Mouse (Mus musculus) layer of hippocampus, adult 9-11 months (tissue): Measurements from ENCODE around the gene Zfp60.
"Not testable (repeated sequence)": the region's sequence is repeated elsewhere in the genome, so short reads cannot be mapped to it uniquely, and the experiment has no call there.

Source experiments
- DNase-seq: peaks from one replicate; pipeline ENCODE4 v3.0.0; 2022

Zfp60 gene

GRCm38 (mm10) chr7:27731281-27731883 lies at the start of gene Zfp60:
Gene Zfp60 (plus strand): TSS chr7:27731389.
- DNase-seq = peak; percentile 84

DNA sequence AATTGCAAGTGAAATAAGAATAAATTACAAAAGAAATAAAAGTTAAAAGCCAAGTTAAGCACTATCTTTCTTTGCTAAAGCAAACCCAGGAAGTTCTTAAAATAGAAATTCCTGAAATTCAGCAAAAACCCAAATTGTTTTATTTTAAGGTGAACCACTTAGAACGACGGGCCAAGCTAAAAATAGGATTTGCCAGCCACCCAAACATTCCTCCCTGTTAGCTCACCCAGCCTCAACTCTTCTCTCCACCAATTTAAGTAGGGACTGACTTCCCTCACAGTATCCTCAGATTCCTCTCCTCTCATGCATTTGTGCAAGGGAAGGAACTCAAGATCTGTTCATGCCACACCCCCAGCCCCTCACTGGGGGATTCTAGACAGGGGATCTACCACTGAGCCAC lies 48.0 kb upstream of the Zfp60 start:
- no peak for DNase-seq

- DNase-seq = no peak
These were observed 46.0 kb upstream of the Zfp60 start for GRCm38 (mm10) chr7:27685220-27685619.

- no peak for DNase-seq
These were observed 45.5 kb upstream of the Zfp60 start for GRCm38 (mm10) chr7:27685681-27686080.

- DNase-seq = no peak
These were observed 44.1 kb upstream of the Zfp60 start for GRCm38 (mm10) chr7:27687043-27687442.

DNA sequence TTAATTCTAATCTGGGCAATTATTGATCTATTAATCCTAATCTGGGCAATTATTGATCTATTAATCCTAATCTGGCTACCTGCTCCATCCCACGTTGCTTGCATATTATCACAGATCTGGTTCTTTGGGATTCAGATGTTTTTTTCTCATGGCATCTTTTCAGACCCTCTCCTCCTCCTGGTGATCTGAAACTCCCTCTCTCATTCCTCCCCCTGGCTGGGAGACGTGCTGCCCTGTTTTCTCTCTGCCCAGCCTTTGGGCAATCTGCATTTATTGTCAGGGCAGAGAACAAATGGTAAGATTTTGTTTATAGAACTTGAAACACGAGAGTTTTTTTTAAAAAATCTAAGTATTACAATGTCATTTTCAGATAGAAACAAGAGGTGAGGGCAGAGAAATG lies 43.4 kb upstream of the Zfp60 start:
- DNase-seq = no peak

- DNase-seq = no peak
These were observed 42.9 kb upstream of the Zfp60 start for GRCm38 (mm10) chr7:27688246-27688788.

DNA sequence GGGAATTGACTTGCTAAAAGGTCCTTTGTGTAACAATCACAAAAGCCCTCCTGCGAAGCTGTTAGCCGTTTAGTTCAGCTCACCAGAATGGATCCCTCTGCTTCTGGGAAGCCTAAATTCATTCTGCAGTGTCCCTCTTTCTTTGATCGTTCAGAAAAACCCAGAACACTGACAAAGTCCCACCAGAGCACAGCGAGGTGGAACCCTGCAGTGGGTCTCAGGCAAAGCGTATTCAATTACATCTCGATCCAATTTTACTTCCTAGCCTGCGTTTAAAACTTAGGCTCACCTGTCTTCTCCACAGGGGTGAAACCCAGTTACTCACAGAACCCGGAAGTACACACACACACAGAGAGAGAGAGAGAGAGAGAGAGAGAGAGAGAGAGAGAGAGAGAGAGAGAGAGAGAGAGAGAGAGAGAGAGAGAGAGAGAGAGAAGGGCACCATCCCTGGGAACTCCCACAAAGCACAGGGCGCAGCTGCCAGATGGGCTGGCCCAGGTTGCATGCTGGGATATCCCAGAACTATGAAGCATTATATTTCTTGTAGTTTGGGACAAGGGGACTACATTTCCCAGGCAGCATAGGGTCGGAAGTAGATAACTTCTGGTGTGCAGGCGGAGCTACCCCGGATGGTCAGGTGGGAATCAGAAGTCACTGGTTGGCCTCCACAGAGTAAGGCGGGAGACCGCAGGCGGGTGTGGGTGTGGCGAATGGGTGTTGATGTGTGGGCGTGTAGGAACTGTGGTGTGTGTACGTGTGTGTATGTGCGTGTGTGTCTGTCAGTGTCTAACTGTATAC lies 42.2 kb upstream of the Zfp60 start, which contains the start of gene Zfp607b:
Gene Zfp607b, plus strand, starts transcription at position 526 of the 798 bp plus-strand sequence.
- peak; percentile 99 for DNase-seq

- DNase-seq = no peak
These were observed 40.1 kb upstream of the Zfp60 start for GRCm38 (mm10) chr7:27691076-27691475.

GRCm38 (mm10) chr7:27696711-27697110 lies 34.5 kb upstream of the Zfp60 start:
- no peak for DNase-seq

DNA sequence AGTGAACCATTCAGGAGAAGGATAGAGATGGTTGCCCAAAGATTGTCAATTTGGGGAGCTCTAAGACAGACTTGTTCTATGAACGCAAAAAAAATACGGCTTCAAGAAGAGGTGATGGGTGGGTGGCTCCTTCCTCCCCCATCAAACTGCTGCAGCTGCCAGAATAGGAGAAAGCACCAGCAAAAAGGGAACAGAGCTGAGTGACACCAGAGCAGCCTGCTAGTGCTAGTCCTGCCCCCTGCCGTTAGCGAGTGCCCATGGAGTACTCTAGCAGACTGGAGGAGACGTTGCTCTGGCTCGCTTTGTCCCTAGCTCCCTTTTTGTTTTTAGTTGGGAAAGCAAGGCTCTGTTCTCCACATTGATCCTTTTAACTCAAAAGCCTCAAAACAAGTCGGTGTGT lies 20.8 kb upstream of the Zfp60 start:
- no peak for DNase-seq

- DNase-seq = no peak
These were observed 9.2 kb upstream of the Zfp60 start for GRCm38 (mm10) chr7:27721951-27722350.

GRCm38 (mm10) chr7:27725566-27726538 lies 5.3 kb upstream of the Zfp60 start:
- DNase-seq = peak; percentile 27

GRCm38 (mm10) chr7:27727471-27727870 lies 3.7 kb upstream of the Zfp60 start:
- DNase-seq = no peak

DNA sequence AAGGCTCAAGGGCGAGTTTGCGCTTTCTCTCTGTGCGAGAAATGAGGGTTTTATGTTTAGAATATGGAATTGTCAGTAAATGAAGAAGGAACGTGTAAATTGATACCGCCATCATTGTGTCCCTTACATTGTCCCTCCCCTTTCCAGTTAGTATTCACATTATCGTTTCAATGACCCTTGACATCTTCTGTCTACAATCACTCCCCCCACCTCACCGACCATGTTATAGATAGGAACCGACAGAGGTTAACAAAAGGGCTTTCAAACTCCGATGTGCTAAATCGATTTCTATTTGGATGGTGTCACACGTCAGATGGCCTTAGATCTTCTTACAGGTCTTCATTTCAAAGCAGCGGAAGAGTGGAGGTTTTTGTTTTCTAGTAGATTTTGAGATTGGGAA lies 757 bp downstream of the Zfp60 start:
- no peak for DNase-seq

GRCm38 (mm10) chr7:27732508-27732907 lies 1.3 kb downstream of the Zfp60 start:
- DNase-seq = no peak

GRCm38 (mm10) chr7:27735457-27735856 lies 4.3 kb downstream of the Zfp60 start:
- DNase-seq = no peak

GRCm38 (mm10) chr7:27756351-27757047 lies 25.3 kb downstream of the Zfp60 start:
- peak; percentile 40 for DNase-seq

GRCm38 (mm10) chr7:27757048-27757375 lies 25.8 kb downstream of the Zfp60 start:
- DNase-seq = no peak

GRCm38 (mm10) chr7:27765176-27765886 lies 34.1 kb downstream of the Zfp60 start:
- no peak for DNase-seq

- no peak for DNase-seq
These were observed 58.1 kb downstream of the Zfp60 start for GRCm38 (mm10) chr7:27789306-27789705.

GRCm38 (mm10) chr7:27793865-27794264 lies 62.7 kb downstream of the Zfp60 start:
- not testable (repeated sequence) for DNase-seq
